Mouse (Mus musculus): ENCODE data around the gene Slfn9. TPM values are rescaled to one million over a fixed set of nuclear protein-coding genes. Genes with fewer than 3 reads are reported as not detected.
"Not testable (repeated sequence)": the region's sequence is repeated elsewhere in the genome, so short reads cannot be mapped to it uniquely, and the experiment has no call there.

Gene Slfn9
- polyA plus RNA-seq (2015; fragmentation: Nextera tagmentation; extraction: Ambion mirVana), result 12.2 and 14.1 TPM in 2 replicates

- no peaks in the 10 kb centered on the region for H3K9me3 ChIP-seq (ENCODE audit: control insufficient read depth, low read length)
- ATAC-seq, result peak; percentile 74
- peak within 1 kb of the TSS; percentile 72 for H3K9ac ChIP-seq (ENCODE audit: low read depth, low read length)
- peaks cover 13% of the 10 kb centered on the region for H3K4me1 ChIP-seq (ENCODE audit: control insufficient read depth, insufficient read depth, low read length)
- peak within 1 kb of the TSS; percentile 51 for H3K4me3 ChIP-seq (ENCODE audit: low read length)
- peak within 1 kb of the TSS; percentile 78 for H3K27ac ChIP-seq (ENCODE audit: low read length)
- no peaks in the 10 kb centered on the region for H3K27me3 ChIP-seq (replicated peaks; ENCODE audit: control insufficient read depth, insufficient read depth, low read length)
- H3K36me3 ChIP-seq (ENCODE audit: control insufficient read depth, insufficient read depth, low read length), result no peaks in the 10 kb centered on the region
- 9% methylated on average over 14 of the region's 14 CpGs for WGBS
- peak within 1 kb of the TSS; percentile 88 for H3K4me2 ChIP-seq (ENCODE audit: low read depth, low read length)
These were observed at the start of gene Slfn9 for GRCm38 (mm10) chr11:82991469-82992166. TSS of gene Slfn9 (minus strand) at chr11:82991830.

DNA sequence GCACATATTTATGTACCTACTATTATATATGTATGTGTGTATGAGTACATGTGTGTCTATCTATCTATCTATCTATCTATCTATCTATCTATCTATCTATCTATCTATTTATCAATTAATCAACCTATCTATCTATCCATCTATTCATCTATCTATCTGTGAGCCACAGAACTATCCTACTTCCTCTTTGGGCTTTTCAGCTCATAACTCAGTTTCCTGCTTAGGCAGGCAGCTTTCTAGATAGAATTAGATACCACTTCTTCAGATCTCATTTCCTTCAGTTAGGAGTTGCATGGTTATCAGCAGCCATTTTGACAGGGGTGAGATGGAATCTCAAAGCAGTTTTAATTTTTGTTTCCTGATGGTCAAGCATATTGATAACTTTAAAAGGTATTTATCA, 49.4 kb upstream of the Slfn9 start:
- no peak for ATAC-seq
- no peak overlapping the region for H3K4me3 ChIP-seq (ENCODE audit: low read length)
- no peak overlapping the region for H3K9ac ChIP-seq (ENCODE audit: low read depth, low read length)
- H3K9me3 ChIP-seq (ENCODE audit: control insufficient read depth, low read length), result no peaks in the 10 kb centered on the region
- H3K27me3 ChIP-seq (replicated peaks; ENCODE audit: control insufficient read depth, insufficient read depth, low read length), result no peaks in the 10 kb centered on the region
- no peak overlapping the region for H3K4me2 ChIP-seq (ENCODE audit: low read depth, low read length)
- H3K36me3 ChIP-seq (ENCODE audit: control insufficient read depth, insufficient read depth, low read length), result no peaks in the 10 kb centered on the region
- no peaks in the 10 kb centered on the region for H3K4me1 ChIP-seq (ENCODE audit: control insufficient read depth, insufficient read depth, low read length)
- no peak overlapping the region for H3K27ac ChIP-seq (ENCODE audit: low read length)

DNA sequence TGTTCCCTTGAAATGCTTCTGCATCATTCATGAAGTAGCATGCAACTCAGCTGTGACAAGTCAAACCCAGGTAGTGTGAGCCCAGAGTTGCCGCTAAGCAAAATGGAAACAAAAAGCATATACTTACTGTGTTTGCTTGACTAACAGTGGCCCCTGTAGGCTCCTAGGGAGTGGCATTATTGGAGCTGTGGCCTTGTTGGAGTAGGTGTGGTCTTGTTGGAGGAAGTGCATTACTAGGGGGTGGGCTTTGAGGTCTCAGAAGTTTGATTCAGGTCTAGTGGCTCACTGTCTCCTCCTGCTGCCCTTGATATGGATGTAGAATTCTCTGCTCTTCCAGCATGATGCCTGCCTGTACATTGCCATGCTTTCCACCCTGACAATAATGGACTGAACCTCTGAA, 48.7 kb upstream of the Slfn9 start:
- no peaks in the 10 kb centered on the region for H3K36me3 ChIP-seq (ENCODE audit: control insufficient read depth, insufficient read depth, low read length)
- H3K9ac ChIP-seq (ENCODE audit: low read depth, low read length), result no peak overlapping the region
- H3K9me3 ChIP-seq (ENCODE audit: control insufficient read depth, low read length), result no peaks in the 10 kb centered on the region
- H3K27me3 ChIP-seq (replicated peaks; ENCODE audit: control insufficient read depth, insufficient read depth, low read length), result no peaks in the 10 kb centered on the region
- H3K27ac ChIP-seq (ENCODE audit: low read length), result no peak overlapping the region
- WGBS, result 27% methylated on average over 1 of the region's 1 CpGs
- peak overlapping the region; percentile 24 for H3K4me3 ChIP-seq (ENCODE audit: low read length)
- H3K4me1 ChIP-seq (ENCODE audit: control insufficient read depth, insufficient read depth, low read length), result no peaks in the 10 kb centered on the region
- no peak for ATAC-seq
- H3K4me2 ChIP-seq (ENCODE audit: low read depth, low read length), result peak overlapping the region; percentile 47; the same call in 1 of the 2 replicates

DNA sequence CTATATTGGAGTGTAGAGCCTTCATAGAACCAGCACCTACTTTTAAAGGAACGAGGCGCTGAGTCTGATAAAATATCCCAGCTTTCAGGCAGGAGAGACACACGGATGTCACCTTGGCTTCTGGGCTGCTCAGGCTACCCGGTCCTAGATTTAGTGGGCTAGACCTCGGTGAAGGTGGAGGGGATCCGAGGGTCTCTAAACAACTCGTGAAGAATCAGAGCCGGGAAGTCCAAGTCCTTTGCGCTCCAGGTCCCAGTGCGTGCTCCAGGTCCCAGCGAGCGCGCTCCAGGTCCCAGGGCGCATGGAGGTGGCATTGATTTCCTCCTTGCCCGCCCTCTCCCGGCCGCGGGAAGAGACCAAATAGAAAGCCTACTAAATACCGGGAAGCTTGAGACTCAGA, 48.2 kb upstream of the Slfn9 start:
- Histone ChIP-seq H3K4me1 (ENCODE audit: control insufficient read depth, insufficient read depth, low read length) (no peaks in the 10 kb centered on the region), H3K4me3 (ENCODE audit: low read length) (peak overlapping the region; percentile 24), H3K4me2 (ENCODE audit: low read depth, low read length) (peak overlapping the region; percentile 47), H3K9me3 (ENCODE audit: control insufficient read depth, low read length) (no peaks in the 10 kb centered on the region), H3K36me3 (ENCODE audit: control insufficient read depth, insufficient read depth, low read length) (no peaks in the 10 kb centered on the region), H3K27me3 (replicated peaks; ENCODE audit: control insufficient read depth, insufficient read depth, low read length) (no peaks in the 10 kb centered on the region), H3K9ac (ENCODE audit: low read depth, low read length) (no peak overlapping the region), H3K27ac (ENCODE audit: low read length) (no peak overlapping the region)
- 9% methylated on average over 19 of the region's 19 CpGs for WGBS
- no peak for ATAC-seq

GRCm38 (mm10) chr11:83039156-83039555, 47.5 kb upstream of the Slfn9 start:
- no peak overlapping the region for H3K9ac ChIP-seq (ENCODE audit: low read depth, low read length)
- H3K4me3 ChIP-seq (ENCODE audit: low read length), result no peak overlapping the region
- no peak for ATAC-seq
- no peaks in the 10 kb centered on the region for H3K4me1 ChIP-seq (ENCODE audit: control insufficient read depth, insufficient read depth, low read length)
- H3K9me3 ChIP-seq (ENCODE audit: control insufficient read depth, low read length), result no peaks in the 10 kb centered on the region
- no peak overlapping the region for H3K4me2 ChIP-seq (ENCODE audit: low read depth, low read length)
- H3K36me3 ChIP-seq (ENCODE audit: control insufficient read depth, insufficient read depth, low read length), result no peaks in the 10 kb centered on the region
- H3K27me3 ChIP-seq (replicated peaks; ENCODE audit: control insufficient read depth, insufficient read depth, low read length), result no peaks in the 10 kb centered on the region
- no peak overlapping the region for H3K27ac ChIP-seq (ENCODE audit: low read length)
- WGBS, result 70% methylated on average over 1 of the region's 1 CpGs

DNA sequence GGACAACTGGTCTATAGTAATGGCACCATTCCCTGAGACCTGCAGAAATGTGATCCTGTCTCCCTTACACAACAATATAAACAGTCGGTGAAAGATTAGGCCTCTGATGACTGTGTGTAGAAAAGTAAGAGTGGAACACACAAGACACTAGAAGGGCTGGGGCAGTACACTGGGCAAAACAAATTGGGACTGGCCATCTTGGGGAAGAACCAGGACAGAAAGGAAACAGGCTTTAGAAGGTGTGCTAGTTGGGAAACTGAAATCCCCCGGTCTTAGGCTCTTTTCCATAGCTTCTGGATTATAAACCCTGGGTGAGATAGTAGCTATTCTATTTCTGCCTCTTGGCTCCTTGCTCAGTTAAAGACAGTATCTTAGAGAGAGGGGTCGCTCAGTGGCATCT, 47.1 kb upstream of the Slfn9 start:
- not testable (repeated sequence) for H3K4me1 ChIP-seq (ENCODE audit: control insufficient read depth, insufficient read depth, low read length); H3K36me3 ChIP-seq (ENCODE audit: control insufficient read depth, insufficient read depth, low read length); H3K4me3 ChIP-seq (ENCODE audit: low read length); H3K4me2 ChIP-seq (ENCODE audit: low read depth, low read length); H3K9ac ChIP-seq (ENCODE audit: low read depth, low read length); H3K27ac ChIP-seq (ENCODE audit: low read length); H3K9me3 ChIP-seq (ENCODE audit: control insufficient read depth, low read length); ATAC-seq; H3K27me3 ChIP-seq (replicated peaks; ENCODE audit: control insufficient read depth, insufficient read depth, low read length)
- 70% methylated on average over 3 of the region's 3 CpGs for WGBS

DNA sequence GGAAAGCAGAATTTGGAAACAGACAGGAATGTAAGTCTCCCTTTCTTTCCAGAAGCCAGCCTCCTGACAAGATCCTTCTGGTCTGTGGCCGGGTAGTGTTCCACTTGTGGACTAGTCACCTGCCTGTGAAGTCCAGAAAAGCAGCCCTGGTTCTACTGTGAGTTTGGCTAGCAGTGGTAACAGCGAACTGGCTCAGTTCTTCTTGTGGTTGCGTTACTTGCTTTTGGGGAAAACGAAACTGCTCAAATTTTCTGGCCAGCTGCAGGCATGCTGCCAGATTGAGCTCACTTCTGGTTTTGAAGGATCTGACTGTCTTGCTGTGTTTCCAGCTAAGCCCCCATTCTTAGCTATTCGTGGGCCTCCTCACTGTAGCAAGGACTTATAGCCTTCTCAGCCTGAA, 29.0 kb upstream of the Slfn9 start, which contains the start of gene Slfn8:
Gene Slfn8 (minus strand): TSS at position 190 of the 400 bp plus-strand sequence.
- no peaks in the 10 kb centered on the region for H3K36me3 ChIP-seq (ENCODE audit: control insufficient read depth, insufficient read depth, low read length)
- no peaks in the 10 kb centered on the region for H3K9me3 ChIP-seq (ENCODE audit: control insufficient read depth, low read length)
- H3K27ac ChIP-seq (ENCODE audit: low read length), result no peak within 1 kb of the TSS
- H3K4me1 ChIP-seq (ENCODE audit: control insufficient read depth, insufficient read depth, low read length), result no peaks in the 10 kb centered on the region
- no peak within 1 kb of the TSS for H3K4me3 ChIP-seq (ENCODE audit: low read length)
- no peaks in the 10 kb centered on the region for H3K27me3 ChIP-seq (replicated peaks; ENCODE audit: control insufficient read depth, insufficient read depth, low read length)
- no peak for ATAC-seq
- no peak within 1 kb of the TSS for H3K4me2 ChIP-seq (ENCODE audit: low read depth, low read length)
- WGBS, result 64% methylated on average over 5 of the region's 5 CpGs
- H3K9ac ChIP-seq (ENCODE audit: low read depth, low read length), result no peak within 1 kb of the TSS

DNA sequence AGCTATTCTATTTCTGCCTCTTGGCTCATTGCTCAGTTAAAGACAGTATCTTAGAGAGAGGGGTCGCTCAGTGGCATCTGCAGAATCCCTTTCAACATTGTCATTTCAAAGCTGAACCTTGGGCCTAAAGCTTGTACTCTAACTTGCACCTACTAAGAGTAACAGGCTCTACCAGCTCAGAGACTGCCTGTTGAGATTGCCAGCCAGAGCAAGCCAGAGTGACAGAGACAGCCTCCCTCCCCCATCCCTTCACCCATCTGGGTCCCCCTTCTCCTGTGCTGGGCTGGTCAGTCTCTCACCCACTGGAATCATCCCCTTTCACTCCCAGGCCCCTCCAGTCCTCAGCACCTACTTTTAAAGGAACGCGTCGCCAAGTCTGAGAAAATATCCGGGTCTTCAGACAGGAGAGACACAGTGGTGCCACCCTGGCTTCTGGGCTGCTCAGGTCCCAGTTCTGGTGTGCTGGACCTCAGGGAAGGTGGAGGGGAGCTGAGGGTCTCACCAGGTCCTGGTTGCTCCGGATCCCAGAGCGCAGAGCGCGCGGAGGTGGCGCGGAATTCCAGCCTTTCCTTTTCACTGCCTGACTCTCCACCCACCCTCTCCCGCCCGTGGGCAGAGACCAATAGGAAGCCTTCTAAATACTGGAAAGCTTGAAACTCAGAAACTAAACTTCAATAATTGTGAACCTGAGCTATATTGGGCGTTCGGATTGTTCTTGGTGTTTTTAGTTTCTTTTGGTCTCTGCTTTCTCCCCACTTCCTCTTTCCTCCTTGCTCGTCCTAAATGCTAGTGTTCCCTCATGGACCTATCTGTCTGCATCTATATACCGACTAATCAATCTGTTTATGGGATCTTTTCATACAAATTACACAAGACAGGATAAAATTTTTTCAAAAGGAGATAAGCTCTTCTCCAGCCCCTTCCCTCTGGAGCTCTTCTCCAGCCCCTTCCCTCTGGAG, 28.2 kb upstream of the Slfn9 start:
- not testable (repeated sequence) for H3K9me3 ChIP-seq (ENCODE audit: control insufficient read depth, low read length); H3K9ac ChIP-seq (ENCODE audit: low read depth, low read length); H3K4me3 ChIP-seq (ENCODE audit: low read length); H3K27ac ChIP-seq (ENCODE audit: low read length); H3K36me3 ChIP-seq (ENCODE audit: control insufficient read depth, insufficient read depth, low read length); H3K4me1 ChIP-seq (ENCODE audit: control insufficient read depth, insufficient read depth, low read length); H3K4me2 ChIP-seq (ENCODE audit: low read depth, low read length); H3K27me3 ChIP-seq (replicated peaks; ENCODE audit: control insufficient read depth, insufficient read depth, low read length); ATAC-seq
- WGBS, result 82% methylated on average over 18 of the region's 18 CpGs

DNA sequence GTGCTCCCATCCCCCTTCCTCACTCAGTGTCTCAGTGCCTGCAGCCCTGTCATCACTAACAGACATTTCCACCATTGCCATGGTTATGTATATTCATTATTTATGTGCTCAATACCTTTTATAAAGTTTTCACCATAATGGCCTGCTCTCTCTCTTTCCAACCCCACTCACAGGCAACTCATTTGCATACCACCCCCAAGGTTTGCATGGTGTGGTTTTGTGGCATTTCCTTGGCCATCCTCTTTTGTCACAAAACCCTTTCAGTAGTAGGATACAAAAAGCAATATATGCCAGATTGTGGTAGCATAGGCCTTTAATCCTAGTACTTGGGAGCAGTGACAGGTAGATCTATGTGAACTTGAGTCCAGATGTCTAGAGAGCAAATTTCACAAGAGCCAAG, 24.5 kb upstream of the Slfn9 start:
- Histone ChIP-seq H3K27me3 (replicated peaks; ENCODE audit: control insufficient read depth, insufficient read depth, low read length) (no peaks in the 10 kb centered on the region), H3K36me3 (ENCODE audit: control insufficient read depth, insufficient read depth, low read length) (no peaks in the 10 kb centered on the region), H3K9ac (ENCODE audit: low read depth, low read length) (no peak overlapping the region), H3K27ac (ENCODE audit: low read length) (no peak overlapping the region), H3K9me3 (ENCODE audit: control insufficient read depth, low read length) (no peaks in the 10 kb centered on the region), H3K4me1 (ENCODE audit: control insufficient read depth, insufficient read depth, low read length) (no peaks in the 10 kb centered on the region), H3K4me3 (ENCODE audit: low read length) (no peak overlapping the region), H3K4me2 (ENCODE audit: low read depth, low read length) (no peak overlapping the region)
- ATAC-seq, result no peak
